Mouse (Mus musculus): ENCODE measurements at regions not wholly inside any gene's neighbourhood (a gene's known extent, or its start where the extent isn't known, plus 50 kb on each side); places are given as distances from the start of the nearest gene placed in this dataset.

DNA sequence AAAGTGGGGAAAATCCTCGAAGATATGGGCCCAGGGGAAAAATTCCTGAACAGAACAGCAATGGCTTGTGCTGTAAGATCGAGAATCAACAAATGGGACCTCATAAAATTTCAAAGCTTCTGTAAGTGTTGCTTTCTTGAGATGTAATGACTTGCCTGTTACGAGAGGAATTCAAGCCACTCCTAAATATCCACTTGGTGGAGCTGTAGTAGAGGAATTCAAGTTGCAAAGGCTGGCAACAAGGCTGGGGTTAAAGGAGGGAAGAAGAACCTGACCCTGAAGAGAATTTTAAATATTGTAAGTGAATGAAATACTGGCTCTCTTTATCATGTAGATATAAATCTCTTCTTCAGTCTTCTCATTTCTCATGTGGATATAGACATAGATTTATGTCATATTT lies 306.8 kb upstream of the Tenm4 start:
- no peak overlapping the region for H3K4me3 ChIP-seq (ENCODE audit: low read depth, low read length)
- H3K4me1 ChIP-seq (ENCODE audit: control insufficient read depth, insufficient read depth, low read length), result no peaks in the 10 kb centered on the region
- ATAC-seq (replicated peaks; ENCODE audit: insufficient number of reproducible peaks, low FRiP score, low TSS enrichment), result no peak
- WGBS (ENCODE audit: insufficient replicate concordance), result 31% methylated on average over 3 of the region's 3 CpGs
- H3K9ac ChIP-seq (ENCODE audit: low read depth, low read length), result no peak overlapping the region
- no peaks in the 10 kb centered on the region for H3K9me3 ChIP-seq (replicated peaks; ENCODE audit: control insufficient read depth, low read length)
- H3K27me3 ChIP-seq (ENCODE audit: control insufficient read depth, insufficient read depth, low read length), result no peaks in the 10 kb centered on the region
- no peaks in the 10 kb centered on the region for H3K36me3 ChIP-seq (ENCODE audit: control insufficient read depth, insufficient read depth, low read length)
- no peak overlapping the region for H3K4me2 ChIP-seq
- no peak overlapping the region for H3K27ac ChIP-seq (ENCODE audit: low read depth, low read length)

DNA sequence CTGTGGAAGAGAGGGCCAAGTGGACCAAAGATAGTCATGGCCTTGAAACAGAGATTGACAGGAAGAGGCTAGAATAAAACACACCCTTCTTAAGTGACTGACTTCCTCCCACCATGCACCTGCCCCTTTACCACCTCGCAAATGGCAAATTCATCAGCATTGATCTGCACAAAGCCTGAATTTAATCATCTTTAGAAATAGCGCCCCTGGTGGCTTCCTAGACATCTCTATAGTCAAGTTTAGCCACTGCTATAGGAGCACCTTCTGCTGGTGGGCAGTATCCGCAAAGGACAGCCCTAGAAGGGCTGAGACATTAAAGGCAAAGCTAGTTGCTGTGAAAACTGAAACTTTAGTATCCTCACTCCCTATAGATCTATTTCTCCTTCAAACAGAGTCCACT lies 305.8 kb upstream of the Tenm4 start:
- no peak overlapping the region for H3K4me2 ChIP-seq
- H3K9ac ChIP-seq (ENCODE audit: low read depth, low read length), result no peak overlapping the region
- WGBS (ENCODE audit: insufficient replicate concordance), result 41% methylated on average over 3 of the region's 3 CpGs
- no peaks in the 10 kb centered on the region for H3K9me3 ChIP-seq (replicated peaks; ENCODE audit: control insufficient read depth, low read length)
- H3K27me3 ChIP-seq (ENCODE audit: control insufficient read depth, insufficient read depth, low read length), result no peaks in the 10 kb centered on the region
- H3K4me3 ChIP-seq (ENCODE audit: low read depth, low read length), result no peak overlapping the region
- H3K36me3 ChIP-seq (ENCODE audit: control insufficient read depth, insufficient read depth, low read length), result no peaks in the 10 kb centered on the region
- no peak overlapping the region for H3K27ac ChIP-seq (ENCODE audit: low read depth, low read length)
- no peak for ATAC-seq (replicated peaks; ENCODE audit: insufficient number of reproducible peaks, low FRiP score, low TSS enrichment)
- no peaks in the 10 kb centered on the region for H3K4me1 ChIP-seq (ENCODE audit: control insufficient read depth, insufficient read depth, low read length)

DNA sequence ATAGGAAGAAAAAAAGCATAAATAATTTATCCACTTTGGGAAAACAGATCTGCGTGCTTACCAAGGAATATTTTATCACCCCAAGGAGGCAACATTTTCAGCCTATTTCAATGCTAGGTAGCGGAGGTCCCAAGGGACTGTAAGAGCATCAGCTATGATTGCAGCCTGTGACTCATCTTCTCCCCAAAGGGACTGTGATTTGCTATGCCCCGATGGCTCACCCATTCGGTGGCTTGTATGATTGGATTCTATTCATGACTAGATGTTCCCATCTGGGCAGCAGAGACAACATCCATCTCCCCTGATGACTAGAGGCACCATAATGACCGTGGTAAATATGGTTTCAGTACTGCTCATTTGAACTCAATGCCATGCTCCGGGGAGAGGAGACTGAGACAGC lies 302.3 kb upstream of the Tenm4 start:
- no peaks in the 10 kb centered on the region for H3K4me1 ChIP-seq (ENCODE audit: control insufficient read depth, insufficient read depth, low read length)
- H3K27ac ChIP-seq (ENCODE audit: low read depth, low read length), result no peak overlapping the region
- no peaks in the 10 kb centered on the region for H3K27me3 ChIP-seq (ENCODE audit: control insufficient read depth, insufficient read depth, low read length)
- WGBS (ENCODE audit: insufficient replicate concordance), result 87% methylated on average over 6 of the region's 6 CpGs
- no peak for ATAC-seq (replicated peaks; ENCODE audit: insufficient number of reproducible peaks, low FRiP score, low TSS enrichment)
- H3K36me3 ChIP-seq (ENCODE audit: control insufficient read depth, insufficient read depth, low read length), result no peaks in the 10 kb centered on the region
- no peaks in the 10 kb centered on the region for H3K9me3 ChIP-seq (replicated peaks; ENCODE audit: control insufficient read depth, low read length)
- H3K4me2 ChIP-seq, result no peak overlapping the region
- no peak overlapping the region for H3K9ac ChIP-seq (ENCODE audit: low read depth, low read length)
- no peak overlapping the region for H3K4me3 ChIP-seq (ENCODE audit: low read depth, low read length)

DNA sequence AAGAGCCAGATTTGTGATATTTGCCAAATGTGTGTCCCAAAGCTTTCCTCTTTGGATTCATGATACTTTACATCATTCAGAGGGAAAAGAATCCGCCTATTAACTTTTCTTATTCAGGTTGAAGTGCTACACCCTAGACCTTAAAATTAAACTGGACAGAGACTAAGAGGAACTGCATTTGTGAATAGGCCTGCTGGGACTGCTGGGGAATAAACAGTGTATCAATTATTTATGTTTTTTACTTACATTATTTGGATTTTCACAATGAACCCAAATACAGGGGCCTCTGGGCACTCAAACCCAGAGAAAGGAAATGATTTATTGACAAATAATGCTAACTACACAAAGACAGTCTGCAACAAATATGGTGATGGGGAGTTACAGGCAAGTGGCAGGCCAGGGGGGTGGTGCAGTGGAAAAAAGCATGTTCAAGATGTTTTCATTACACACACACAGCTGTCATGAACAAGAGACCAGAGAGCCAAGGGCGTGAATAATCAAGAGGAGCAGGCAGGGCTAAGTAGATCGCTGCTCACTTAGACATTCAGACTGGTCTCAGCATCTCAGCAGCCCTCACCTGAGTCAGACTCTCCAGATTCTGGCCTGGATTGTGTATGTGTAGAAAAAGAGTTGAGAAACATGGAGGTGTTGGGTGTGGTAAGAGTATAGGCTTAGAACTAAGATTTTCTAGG lies 290.3 kb upstream of the Tenm4 start:
- H3K9me3 ChIP-seq (replicated peaks; ENCODE audit: control insufficient read depth, low read length), result no peaks in the 10 kb centered on the region
- no peaks in the 10 kb centered on the region for H3K27me3 ChIP-seq (ENCODE audit: control insufficient read depth, insufficient read depth, low read length)
- ATAC-seq (replicated peaks; ENCODE audit: insufficient number of reproducible peaks, low FRiP score, low TSS enrichment), result no peak
- no peaks in the 10 kb centered on the region for H3K36me3 ChIP-seq (ENCODE audit: control insufficient read depth, insufficient read depth, low read length)
- H3K9ac ChIP-seq (ENCODE audit: low read depth, low read length), result no peak overlapping the region
- no peaks in the 10 kb centered on the region for H3K4me1 ChIP-seq (ENCODE audit: control insufficient read depth, insufficient read depth, low read length)
- no peak overlapping the region for H3K27ac ChIP-seq (ENCODE audit: low read depth, low read length)
- WGBS (ENCODE audit: insufficient replicate concordance), result 76% methylated on average over 3 of the region's 3 CpGs
- no peak overlapping the region for H3K4me3 ChIP-seq (ENCODE audit: low read depth, low read length)
- no peak overlapping the region for H3K4me2 ChIP-seq

DNA sequence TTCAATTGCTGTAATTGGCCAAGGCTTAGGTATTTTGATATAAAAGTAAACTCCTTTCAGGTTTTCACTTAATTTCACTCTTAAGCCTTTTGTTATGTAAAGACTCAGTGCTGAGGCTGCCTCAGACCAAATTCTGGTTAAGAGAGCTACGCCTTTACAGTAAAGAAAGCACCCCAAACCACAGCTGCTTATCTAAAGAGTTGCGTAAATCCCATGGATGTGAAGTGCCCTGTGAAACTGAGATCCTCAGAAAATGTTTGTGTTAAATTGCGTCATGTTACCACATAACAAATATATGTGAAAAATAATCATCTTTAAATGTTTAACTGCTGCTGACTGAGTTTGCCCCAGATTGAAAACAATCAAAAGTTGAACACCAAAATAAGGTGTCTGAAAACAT lies 269.5 kb upstream of the Tenm4 start:
- Histone ChIP-seq H3K9ac (ENCODE audit: low read depth, low read length) (no peak overlapping the region), H3K9me3 (replicated peaks; ENCODE audit: control insufficient read depth, low read length) (no peaks in the 10 kb centered on the region), H3K27ac (ENCODE audit: low read depth, low read length) (no peak overlapping the region), H3K36me3 (ENCODE audit: control insufficient read depth, insufficient read depth, low read length) (no peaks in the 10 kb centered on the region), H3K4me2 (no peak overlapping the region), H3K27me3 (ENCODE audit: control insufficient read depth, insufficient read depth, low read length) (no peaks in the 10 kb centered on the region), H3K4me3 (ENCODE audit: low read depth, low read length) (no peak overlapping the region), H3K4me1 (ENCODE audit: control insufficient read depth, insufficient read depth, low read length) (no peaks in the 10 kb centered on the region)
- 79% methylated on average over 3 of the region's 3 CpGs for WGBS (ENCODE audit: insufficient replicate concordance)
- ATAC-seq (replicated peaks; ENCODE audit: insufficient number of reproducible peaks, low FRiP score, low TSS enrichment), result no peak

DNA sequence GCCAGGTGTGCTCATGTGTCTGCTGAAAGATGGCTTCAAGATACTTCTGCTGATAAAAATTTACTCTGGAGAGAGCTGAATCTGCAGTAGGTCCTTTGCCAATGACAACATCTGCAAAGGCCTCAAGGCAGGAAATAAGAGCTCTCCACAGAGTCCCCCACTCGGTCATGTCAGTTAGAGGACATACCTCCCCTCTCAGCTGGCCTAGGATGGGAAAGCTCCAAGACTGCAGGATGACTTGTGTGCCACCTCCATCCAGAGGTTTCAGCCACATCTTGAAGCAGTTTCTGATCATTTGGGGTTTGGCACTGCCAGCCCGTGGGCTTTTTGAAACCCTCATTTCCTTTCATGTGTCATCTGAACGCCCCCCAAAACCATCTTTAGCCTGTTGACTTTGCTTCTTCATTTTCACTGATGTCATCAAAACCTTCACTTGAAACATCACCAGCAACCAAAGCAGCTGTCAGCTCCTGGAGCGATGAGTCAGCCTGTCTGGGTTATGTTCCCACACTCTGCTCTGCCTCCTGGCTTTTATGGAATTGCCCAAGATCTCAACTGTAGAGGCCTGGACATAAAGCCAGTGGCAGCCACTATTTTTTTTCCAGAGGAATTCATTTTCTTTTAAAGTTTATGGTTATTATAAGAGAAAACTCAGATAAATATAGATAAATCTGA lies 256.5 kb upstream of the Tenm4 start:
- H3K9ac ChIP-seq (ENCODE audit: low read depth, low read length), result no peak overlapping the region
- no peak overlapping the region for H3K27ac ChIP-seq (ENCODE audit: low read depth, low read length)
- no peaks in the 10 kb centered on the region for H3K9me3 ChIP-seq (replicated peaks; ENCODE audit: control insufficient read depth, low read length)
- WGBS (ENCODE audit: insufficient replicate concordance), result 55% methylated on average over 4 of the region's 4 CpGs
- no peak overlapping the region for H3K4me2 ChIP-seq
- no peaks in the 10 kb centered on the region for H3K36me3 ChIP-seq (ENCODE audit: control insufficient read depth, insufficient read depth, low read length)
- no peak for ATAC-seq (replicated peaks; ENCODE audit: insufficient number of reproducible peaks, low FRiP score, low TSS enrichment)
- H3K27me3 ChIP-seq (ENCODE audit: control insufficient read depth, insufficient read depth, low read length), result no peaks in the 10 kb centered on the region
- H3K4me3 ChIP-seq (ENCODE audit: low read depth, low read length), result no peak overlapping the region
- H3K4me1 ChIP-seq (ENCODE audit: control insufficient read depth, insufficient read depth, low read length), result no peaks in the 10 kb centered on the region

DNA sequence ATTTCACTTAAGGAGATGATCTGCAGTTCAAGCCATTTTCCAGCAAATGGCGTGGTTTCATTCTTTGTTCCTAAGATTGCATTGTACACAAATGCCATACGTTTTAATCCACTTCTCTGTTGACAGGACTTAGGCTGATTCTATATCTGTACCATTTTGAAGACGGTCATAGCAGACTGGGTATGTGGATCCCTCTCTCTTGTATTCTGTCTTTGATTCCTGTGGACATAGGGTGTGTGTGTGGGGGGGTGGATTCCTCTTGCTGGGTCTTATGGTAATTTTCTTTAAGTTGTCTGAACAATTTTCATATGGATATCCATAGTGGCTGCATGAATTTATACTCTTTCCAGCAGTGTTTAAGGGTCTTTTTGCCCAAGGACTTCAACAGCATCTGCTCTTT lies 251.1 kb upstream of the Tenm4 start:
- ATAC-seq (replicated peaks; ENCODE audit: insufficient number of reproducible peaks, low FRiP score, low TSS enrichment), result no peak
- Histone ChIP-seq H3K4me3 (ENCODE audit: low read depth, low read length) (no peak overlapping the region), H3K9me3 (replicated peaks; ENCODE audit: control insufficient read depth, low read length) (no peaks in the 10 kb centered on the region), H3K36me3 (ENCODE audit: control insufficient read depth, insufficient read depth, low read length) (no peaks in the 10 kb centered on the region), H3K4me1 (ENCODE audit: control insufficient read depth, insufficient read depth, low read length) (no peaks in the 10 kb centered on the region), H3K9ac (ENCODE audit: low read depth, low read length) (no peak overlapping the region), H3K27me3 (ENCODE audit: control insufficient read depth, insufficient read depth, low read length) (no peaks in the 10 kb centered on the region), H3K27ac (ENCODE audit: low read depth, low read length) (no peak overlapping the region), H3K4me2 (no peak overlapping the region)
- 73% methylated on average over 3 of the region's 3 CpGs for WGBS (ENCODE audit: insufficient replicate concordance)

DNA sequence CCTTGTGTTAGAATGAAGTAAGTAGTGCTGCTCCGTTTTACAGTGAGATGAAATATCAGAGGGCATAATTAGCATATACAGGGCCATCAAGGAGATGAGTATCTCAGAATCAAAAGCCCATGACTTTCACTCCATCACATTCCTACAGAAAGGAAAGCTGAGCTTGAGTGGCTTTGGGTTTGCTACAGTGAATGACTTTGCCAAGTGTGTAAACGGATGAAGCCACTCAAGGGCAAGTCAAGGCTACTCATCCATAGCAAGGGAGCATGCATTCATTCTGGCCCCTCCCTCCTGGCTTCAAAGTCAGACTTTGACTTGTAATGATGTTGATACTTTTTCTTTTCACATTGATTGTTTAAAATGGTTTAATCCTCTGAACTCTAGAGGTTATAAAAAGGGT lies 246.2 kb upstream of the Tenm4 start:
- Histone ChIP-seq H3K4me3 (ENCODE audit: low read depth, low read length) (no peak overlapping the region), H3K4me2 (no peak overlapping the region), H3K36me3 (ENCODE audit: control insufficient read depth, insufficient read depth, low read length) (no peaks in the 10 kb centered on the region), H3K4me1 (ENCODE audit: control insufficient read depth, insufficient read depth, low read length) (no peaks in the 10 kb centered on the region), H3K27ac (ENCODE audit: low read depth, low read length) (no peak overlapping the region), H3K27me3 (ENCODE audit: control insufficient read depth, insufficient read depth, low read length) (no peaks in the 10 kb centered on the region), H3K9ac (ENCODE audit: low read depth, low read length) (no peak overlapping the region), H3K9me3 (replicated peaks; ENCODE audit: control insufficient read depth, low read length) (no peaks in the 10 kb centered on the region)
- 74% methylated on average over 2 of the region's 2 CpGs for WGBS (ENCODE audit: insufficient replicate concordance)
- ATAC-seq (replicated peaks; ENCODE audit: insufficient number of reproducible peaks, low FRiP score, low TSS enrichment), result no peak

Data from heart, embryonic 11.5 days (tissue).